Mouse (Mus musculus): Measurements from ENCODE around the gene Aen. TPM values are rescaled to one million over a fixed set of nuclear protein-coding genes. Genes with fewer than 3 reads are reported as not detected.

Aen gene
- polyA plus RNA-seq, 1 experiment from 2014 or later = 35.6 TPM

DNA sequence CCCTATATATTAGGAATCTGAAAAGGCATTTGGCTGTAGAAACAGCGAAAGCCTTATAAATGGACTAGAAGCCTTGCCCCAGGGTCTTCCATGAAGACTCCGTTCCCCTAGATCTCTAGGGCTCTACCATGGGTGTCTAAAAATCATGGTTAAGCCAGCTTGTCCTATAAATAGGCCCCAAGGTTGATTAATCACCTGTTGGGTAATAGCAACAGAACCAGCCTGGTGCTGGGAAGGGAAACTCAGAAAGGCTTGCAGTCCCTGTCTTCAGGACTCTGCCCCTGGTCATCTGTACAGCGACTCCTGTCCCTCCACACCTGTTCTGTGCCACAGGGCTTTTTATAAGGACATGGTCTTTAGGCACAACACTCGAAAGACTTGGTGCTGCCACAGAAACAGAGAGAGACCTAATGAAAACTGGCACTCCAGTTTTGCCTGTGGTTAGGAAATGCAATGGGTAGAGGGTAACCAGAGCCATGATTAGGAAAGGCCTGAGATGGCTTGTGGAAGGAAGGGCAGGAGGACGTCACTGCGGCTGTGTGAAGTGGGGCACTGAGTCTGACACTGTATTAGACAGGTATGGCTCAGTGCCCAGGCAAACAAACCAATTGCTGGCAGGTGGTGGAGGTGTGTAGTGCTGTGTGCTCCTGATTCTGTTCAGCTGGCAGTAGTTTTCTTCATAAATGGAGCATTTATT, 7.7 kb downstream of the Aen start:
- H3K27me3 ChIP-seq (replicated peaks) = no peaks in the 10 kb centered on the region
- no peak overlapping the region for H3K27ac ChIP-seq
- no peak overlapping the region for H3K9ac ChIP-seq
- no peak overlapping the region for H3K4me2 ChIP-seq (replicated peaks)
- H3K4me1 ChIP-seq (replicated peaks) = no peaks in the 10 kb centered on the region
- no peaks in the 10 kb centered on the region for H3K9me3 ChIP-seq
- no peak overlapping the region for H3K4me3 ChIP-seq (replicated peaks)
- H3K36me3 ChIP-seq = peaks cover 15% of the 10 kb centered on the region; the same call in 1 of the 2 replicates
- 94% methylated on average over 6 of the region's 6 CpGs for WGBS
- no peak for ATAC-seq

DNA sequence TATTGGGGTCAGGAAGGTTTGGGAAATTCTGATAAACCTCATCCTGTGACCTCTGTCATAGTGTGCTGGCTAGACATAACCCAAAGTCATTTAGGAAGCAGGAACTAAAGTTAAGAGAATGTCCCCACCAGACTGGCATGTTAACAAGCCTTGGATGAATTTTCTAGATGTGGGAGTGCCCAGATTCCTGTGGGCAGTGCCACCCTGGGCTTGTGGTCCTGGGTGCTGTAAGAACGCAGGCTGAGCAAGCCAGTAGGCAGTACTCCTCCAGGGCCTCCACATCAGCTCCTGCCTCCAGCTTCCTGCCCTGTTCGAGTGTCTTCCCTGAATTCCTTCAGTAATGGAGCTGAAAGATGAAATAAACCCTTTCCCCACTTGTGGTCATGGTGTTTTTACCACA, 8.5 kb downstream of the Aen start:
- no peak overlapping the region for H3K4me2 ChIP-seq (replicated peaks)
- no peak for ATAC-seq
- H3K9ac ChIP-seq = no peak overlapping the region
- no peaks in the 10 kb centered on the region for H3K27me3 ChIP-seq (replicated peaks)
- H3K4me3 ChIP-seq (replicated peaks) = no peak overlapping the region
- H3K36me3 ChIP-seq = peaks cover 13% of the 10 kb centered on the region; the same call in 1 of the 2 replicates
- WGBS = 90% methylated on average over 2 of the region's 2 CpGs
- no peaks in the 10 kb centered on the region for H3K9me3 ChIP-seq
- no peaks in the 10 kb centered on the region for H3K4me1 ChIP-seq (replicated peaks)
- no peak overlapping the region for H3K27ac ChIP-seq

GRCm38 (mm10) chr7:78909026-78909425, 13.4 kb downstream of the Aen start:
- 88% methylated on average over 6 of the region's 6 CpGs for WGBS
- Histone ChIP-seq H3K27me3 (replicated peaks) (no peaks in the 10 kb centered on the region), H3K9ac (no peak overlapping the region), H3K9me3 (no peaks in the 10 kb centered on the region), H3K4me2 (replicated peaks) (no peak overlapping the region), H3K27ac (no peak overlapping the region), H3K4me3 (replicated peaks) (no peak overlapping the region), H3K4me1 (replicated peaks) (peaks cover 11% of the 10 kb centered on the region; the same call in 1 of the 2 replicates), H3K36me3 (peaks cover 6% of the 10 kb centered on the region; the same call in 1 of the 2 replicates)
- no peak for ATAC-seq

GRCm38 (mm10) chr7:78910336-78911098, 14.9 kb downstream of the Aen start:
- no peaks in the 10 kb centered on the region for H3K9me3 ChIP-seq

DNA sequence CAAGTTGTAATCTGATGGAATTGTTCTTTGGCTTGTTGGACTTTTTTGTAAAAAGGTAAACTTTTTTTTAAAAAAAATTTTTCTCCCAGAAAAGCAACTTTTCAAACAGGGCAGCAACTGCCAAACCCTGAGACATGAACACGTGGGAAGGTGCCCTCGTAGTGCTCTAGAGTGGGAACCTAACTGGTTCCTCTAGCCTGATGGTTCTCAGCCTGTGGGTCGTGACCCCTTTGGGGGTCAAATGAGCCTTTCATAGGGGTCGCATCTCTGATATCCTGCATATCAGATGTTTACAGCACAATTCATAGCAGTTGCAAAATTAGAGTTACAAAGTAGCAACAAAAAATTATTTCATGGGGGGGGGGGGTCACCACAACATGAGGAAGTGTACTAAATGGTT, 15.6 kb downstream of the Aen start:
- H3K4me1 ChIP-seq (replicated peaks) = peaks cover 13% of the 10 kb centered on the region; the same call in 1 of the 2 replicates
- no peak overlapping the region for H3K4me3 ChIP-seq (replicated peaks)
- H3K4me2 ChIP-seq (replicated peaks) = no peak overlapping the region
- no peaks in the 10 kb centered on the region for H3K9me3 ChIP-seq
- H3K27me3 ChIP-seq (replicated peaks) = no peaks in the 10 kb centered on the region
- no peak for ATAC-seq
- 90% methylated on average over 4 of the region's 4 CpGs for WGBS
- no peak overlapping the region for H3K9ac ChIP-seq
- peaks cover 6% of the 10 kb centered on the region; the same call in 1 of the 2 replicates for H3K36me3 ChIP-seq
- H3K27ac ChIP-seq = no peak overlapping the region

More at GRCm38 (mm10) chr7:78910336-78911098, 14.9 kb downstream of the Aen start:
- Histone ChIP-seq H3K9ac (no peak overlapping the region), H3K4me1 (replicated peaks) (peaks cover 13% of the 10 kb centered on the region; the same call in 1 of the 2 replicates), H3K36me3 (peaks cover 6% of the 10 kb centered on the region; the same call in 1 of the 2 replicates), H3K4me2 (replicated peaks) (no peak overlapping the region), H3K27ac (no peak overlapping the region), H3K4me3 (replicated peaks) (no peak overlapping the region), H3K27me3 (replicated peaks) (no peaks in the 10 kb centered on the region)
- WGBS = 46% methylated on average over 6 of the region's 6 CpGs
- ATAC-seq = no peak

GRCm38 (mm10) chr7:78912253-78912973, 16.8 kb downstream of the Aen start:
- ATAC-seq = no peak
- Histone ChIP-seq H3K4me1 (replicated peaks) (peaks cover 13% of the 10 kb centered on the region; the same call in 1 of the 2 replicates), H3K27me3 (replicated peaks) (no peaks in the 10 kb centered on the region), H3K4me3 (replicated peaks) (peak overlapping the region; percentile 9; the same call in 1 of the 2 replicates), H3K27ac (no peak overlapping the region), H3K36me3 (no peaks in the 10 kb centered on the region), H3K4me2 (replicated peaks) (peak overlapping the region; percentile 54), H3K9me3 (no peaks in the 10 kb centered on the region), H3K9ac (no peak overlapping the region)
- WGBS = 15% methylated on average over 20 of the region's 20 CpGs

- Histone ChIP-seq H3K9ac (peak within 1 kb of the TSS; percentile 1; the same call in 1 of the 2 replicates), H3K4me2 (replicated peaks) (peak within 1 kb of the TSS; percentile 54), H3K4me3 (replicated peaks) (peak within 1 kb of the TSS; percentile 24), H3K9me3 (no peaks in the 10 kb centered on the region), H3K4me1 (replicated peaks) (peaks cover 13% of the 10 kb centered on the region; the same call in 1 of the 2 replicates), H3K36me3 (no peaks in the 10 kb centered on the region), H3K27ac (no peak within 1 kb of the TSS), H3K27me3 (replicated peaks) (no peaks in the 10 kb centered on the region)
- 64% methylated on average over 5 of the region's 5 CpGs for WGBS
- ATAC-seq = no peak
These were observed 17.4 kb downstream of the Aen start, which contains the start of gene Isg20 for GRCm38 (mm10) chr7:78912974-78913474. Isg20 (plus strand) TSS chr7:78913424.

DNA sequence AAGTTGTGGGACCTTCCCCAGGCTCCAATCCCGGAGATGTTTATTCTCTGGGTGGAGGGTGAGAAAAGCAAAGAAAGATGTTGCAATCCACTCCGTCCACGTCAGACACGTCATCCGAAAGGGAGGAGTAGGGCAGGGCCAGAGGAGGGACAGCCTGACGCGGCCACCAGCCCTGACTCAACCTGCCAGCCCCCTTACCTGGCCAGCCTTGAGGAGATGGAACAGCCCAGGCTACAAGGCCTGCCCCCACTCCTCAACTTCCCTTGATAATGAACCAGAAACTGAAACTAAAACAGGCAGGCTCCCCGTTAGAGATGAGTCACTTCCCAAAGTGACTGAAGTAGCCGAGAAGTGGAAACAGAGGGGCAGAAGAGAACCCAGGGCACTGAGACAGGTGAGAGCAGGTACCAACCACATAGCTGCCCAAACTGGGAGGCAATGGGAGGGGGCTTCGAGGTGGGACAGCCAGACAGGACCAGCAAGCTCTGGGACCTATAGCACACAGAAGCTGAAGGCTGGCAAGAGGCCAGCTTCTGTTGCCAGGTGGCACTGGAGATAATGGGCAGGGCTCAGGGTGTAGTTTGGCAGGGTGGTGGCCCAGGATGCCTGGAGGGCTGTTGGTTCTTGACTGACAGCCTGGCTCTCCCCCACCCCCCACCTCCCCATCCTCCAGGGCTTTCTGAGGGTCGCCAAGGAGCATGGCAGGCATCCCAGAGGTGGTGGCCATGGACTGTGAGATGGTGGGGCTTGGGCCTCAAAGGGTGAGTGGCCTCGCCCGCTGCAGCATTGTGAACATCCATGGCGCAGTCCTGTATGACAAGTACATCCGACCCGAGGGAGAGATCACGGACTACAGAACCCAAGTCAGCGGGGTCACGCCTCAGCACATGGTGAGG, 18.2 kb downstream of the Aen start:
- H3K4me3 ChIP-seq (replicated peaks) = peak overlapping the region; percentile 24
- H3K9me3 ChIP-seq = no peaks in the 10 kb centered on the region
- no peak overlapping the region for H3K27ac ChIP-seq
- H3K27me3 ChIP-seq (replicated peaks) = no peaks in the 10 kb centered on the region
- ATAC-seq = peak; percentile 92
- peak overlapping the region; percentile 53 for H3K4me2 ChIP-seq (replicated peaks)
- 62% methylated on average over 19 of the region's 19 CpGs for WGBS
- H3K9ac ChIP-seq = peak overlapping the region; percentile 1; the same call in 1 of the 2 replicates
- peaks cover 13% of the 10 kb centered on the region; the same call in 1 of the 2 replicates for H3K4me1 ChIP-seq (replicated peaks)
- H3K36me3 ChIP-seq = no peaks in the 10 kb centered on the region

DNA sequence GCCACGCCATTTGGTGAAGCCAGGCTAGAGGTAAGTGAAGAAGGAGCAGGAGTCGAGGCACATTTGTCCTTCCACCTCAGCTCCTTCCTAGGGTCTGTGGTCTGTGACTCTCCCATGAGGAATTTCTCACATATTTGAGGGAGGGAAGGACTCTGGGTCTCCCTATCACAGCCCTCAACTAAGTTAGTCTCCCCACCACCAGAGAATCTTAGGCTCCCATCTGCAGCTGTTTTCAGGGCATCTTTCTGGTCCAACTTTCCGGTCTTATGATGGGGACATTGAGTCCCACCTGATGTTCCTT, 18.8 kb downstream of the Aen start:
- Histone ChIP-seq H3K27ac (no peak overlapping the region), H3K4me2 (replicated peaks) (no peak overlapping the region), H3K9ac (no peak overlapping the region), H3K4me1 (replicated peaks) (peaks cover 13% of the 10 kb centered on the region; the same call in 1 of the 2 replicates), H3K27me3 (replicated peaks) (no peaks in the 10 kb centered on the region), H3K36me3 (no peaks in the 10 kb centered on the region), H3K4me3 (replicated peaks) (no peak overlapping the region), H3K9me3 (no peaks in the 10 kb centered on the region)
- no peak for ATAC-seq
- WGBS = 64% methylated on average over 3 of the region's 3 CpGs

GRCm38 (mm10) chr7:78914896-78915510, 19.3 kb downstream of the Aen start:
- Histone ChIP-seq H3K4me3 (replicated peaks) (no peak overlapping the region), H3K27ac (no peak overlapping the region), H3K4me2 (replicated peaks) (no peak overlapping the region), H3K9me3 (no peaks in the 10 kb centered on the region), H3K36me3 (no peaks in the 10 kb centered on the region), H3K4me1 (replicated peaks) (peaks cover 13% of the 10 kb centered on the region; the same call in 1 of the 2 replicates), H3K27me3 (replicated peaks) (no peaks in the 10 kb centered on the region), H3K9ac (no peak overlapping the region)
- ATAC-seq = no peak
- WGBS = 79% methylated on average over 11 of the region's 11 CpGs

DNA sequence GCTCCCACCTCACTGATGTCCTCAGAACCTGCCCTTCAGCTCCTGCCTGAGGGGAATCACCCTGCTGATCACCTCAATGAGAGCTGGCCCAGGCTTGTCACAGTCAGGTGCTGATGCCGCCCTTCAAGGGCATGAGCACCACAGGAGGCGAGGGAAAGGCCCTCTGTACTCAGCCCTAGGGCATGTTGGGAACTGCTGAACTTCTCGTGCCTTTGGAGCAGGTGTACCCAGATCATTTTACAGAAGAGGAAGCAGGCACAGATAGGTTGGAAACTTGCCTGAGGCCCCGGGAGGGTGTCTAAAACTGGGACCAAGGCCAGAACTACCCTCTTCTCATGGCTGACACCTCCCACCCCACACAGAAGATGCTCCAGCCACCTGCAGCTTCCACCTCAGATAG, 23.0 kb downstream of the Aen start:
- no peak overlapping the region for H3K27ac ChIP-seq
- WGBS = 52% methylated on average over 4 of the region's 4 CpGs
- no peaks in the 10 kb centered on the region for H3K9me3 ChIP-seq
- H3K36me3 ChIP-seq = no peaks in the 10 kb centered on the region
- no peak overlapping the region for H3K9ac ChIP-seq
- no peak overlapping the region for H3K4me2 ChIP-seq (replicated peaks)
- no peak overlapping the region for H3K4me3 ChIP-seq (replicated peaks)
- H3K4me1 ChIP-seq (replicated peaks) = 0 out of 2 replicates have a peak, but pooled peaks cover 3% of the 10 kb centered on the region
- ATAC-seq = no peak
- no peaks in the 10 kb centered on the region for H3K27me3 ChIP-seq (replicated peaks)
